Mouse (Mus musculus): ENCODE data around the gene Samhd1.

Gene Samhd1

GRCm38 (mm10) chr2:157064136-157064535 is 70.9 kb downstream of the Samhd1 start:
- peak; percentile 13 for DNase-seq (ENCODE audit: low read depth, low spot score)
- H3K36me3 ChIP-seq (ENCODE audit: control insufficient read depth, insufficient read depth, low read length, poor library complexity, severe bottlenecking), result no peaks in the 10 kb centered on the region
- no peaks in the 10 kb centered on the region for H3K27me3 ChIP-seq (ENCODE audit: control insufficient read depth, insufficient read depth, low read length, poor library complexity, severe bottlenecking)

- peak; percentile 75 for DNase-seq (ENCODE audit: low read depth, low spot score)
- no peaks in the 10 kb centered on the region for H3K36me3 ChIP-seq (ENCODE audit: control insufficient read depth, insufficient read depth, low read length, poor library complexity, severe bottlenecking)
- no peaks in the 10 kb centered on the region for H3K27me3 ChIP-seq (ENCODE audit: control insufficient read depth, insufficient read depth, low read length, poor library complexity, severe bottlenecking)
These were observed 71.8 kb downstream of the Samhd1 start for GRCm38 (mm10) chr2:157063241-157063700.

GRCm38 (mm10) chr2:157060557-157061305 is 74.3 kb downstream of the Samhd1 start:
- Histone ChIP-seq H3K36me3 (ENCODE audit: control insufficient read depth, insufficient read depth, low read length, poor library complexity, severe bottlenecking) (no peaks in the 10 kb centered on the region), H3K27me3 (ENCODE audit: control insufficient read depth, insufficient read depth, low read length, poor library complexity, severe bottlenecking) (no peaks in the 10 kb centered on the region)
- no peak for DNase-seq (ENCODE audit: low read depth, low spot score)

- no peak for DNase-seq (ENCODE audit: low read depth, low spot score)
- H3K36me3 ChIP-seq (ENCODE audit: control insufficient read depth, insufficient read depth, low read length, poor library complexity, severe bottlenecking), result no peaks in the 10 kb centered on the region
- no peaks in the 10 kb centered on the region for H3K27me3 ChIP-seq (ENCODE audit: control insufficient read depth, insufficient read depth, low read length, poor library complexity, severe bottlenecking)
These were observed 75.0 kb downstream of the Samhd1 start for GRCm38 (mm10) chr2:157060037-157060436.

GRCm38 (mm10) chr2:157059166-157059565 is 75.9 kb downstream of the Samhd1 start:
- DNase-seq (ENCODE audit: low read depth, low spot score), result no peak
- Histone ChIP-seq H3K27me3 (ENCODE audit: control insufficient read depth, insufficient read depth, low read length, poor library complexity, severe bottlenecking) (no peaks in the 10 kb centered on the region), H3K36me3 (ENCODE audit: control insufficient read depth, insufficient read depth, low read length, poor library complexity, severe bottlenecking) (no peaks in the 10 kb centered on the region)

- DNase-seq (ENCODE audit: low read depth, low spot score), result peak; percentile 25
- Histone ChIP-seq H3K27me3 (ENCODE audit: control insufficient read depth, insufficient read depth, low read length, poor library complexity, severe bottlenecking) (no peaks in the 10 kb centered on the region), H3K36me3 (ENCODE audit: control insufficient read depth, insufficient read depth, low read length, poor library complexity, severe bottlenecking) (no peaks in the 10 kb centered on the region)
These were observed 76.6 kb downstream of the Samhd1 start for GRCm38 (mm10) chr2:157058342-157058998.

GRCm38 (mm10) chr2:157057758-157058157 is 77.3 kb downstream of the Samhd1 start:
- Histone ChIP-seq H3K36me3 (ENCODE audit: control insufficient read depth, insufficient read depth, low read length, poor library complexity, severe bottlenecking) (no peaks in the 10 kb centered on the region), H3K27me3 (ENCODE audit: control insufficient read depth, insufficient read depth, low read length, poor library complexity, severe bottlenecking) (no peaks in the 10 kb centered on the region)
- no peak for DNase-seq (ENCODE audit: low read depth, low spot score)

- Histone ChIP-seq H3K36me3 (ENCODE audit: control insufficient read depth, insufficient read depth, low read length, poor library complexity, severe bottlenecking) (no peaks in the 10 kb centered on the region), H3K27me3 (ENCODE audit: control insufficient read depth, insufficient read depth, low read length, poor library complexity, severe bottlenecking) (no peaks in the 10 kb centered on the region)
- no peak for DNase-seq (ENCODE audit: low read depth, low spot score)
These were observed 77.9 kb downstream of the Samhd1 start for GRCm38 (mm10) chr2:157057186-157057585.

GRCm38 (mm10) chr2:157055721-157056120 is 79.3 kb downstream of the Samhd1 start:
- no peak for DNase-seq (ENCODE audit: low read depth, low spot score)
- Histone ChIP-seq H3K36me3 (ENCODE audit: control insufficient read depth, insufficient read depth, low read length, poor library complexity, severe bottlenecking) (no peaks in the 10 kb centered on the region), H3K27me3 (ENCODE audit: control insufficient read depth, insufficient read depth, low read length, poor library complexity, severe bottlenecking) (no peaks in the 10 kb centered on the region)

- Histone ChIP-seq H3K27me3 (ENCODE audit: control insufficient read depth, insufficient read depth, low read length, poor library complexity, severe bottlenecking) (no peaks in the 10 kb centered on the region), H3K36me3 (ENCODE audit: control insufficient read depth, insufficient read depth, low read length, poor library complexity, severe bottlenecking) (no peaks in the 10 kb centered on the region)
- DNase-seq (ENCODE audit: low read depth, low spot score), result no peak
These were observed 80.2 kb downstream of the Samhd1 start for GRCm38 (mm10) chr2:157054816-157055215.

GRCm38 (mm10) chr2:157054297-157054696 is 80.8 kb downstream of the Samhd1 start:
- no peak for DNase-seq (ENCODE audit: low read depth, low spot score)
- Histone ChIP-seq H3K36me3 (ENCODE audit: control insufficient read depth, insufficient read depth, low read length, poor library complexity, severe bottlenecking) (no peaks in the 10 kb centered on the region), H3K27me3 (ENCODE audit: control insufficient read depth, insufficient read depth, low read length, poor library complexity, severe bottlenecking) (no peaks in the 10 kb centered on the region)

GRCm38 (mm10) chr2:157053787-157054186 is 81.3 kb downstream of the Samhd1 start:
- H3K36me3 ChIP-seq (ENCODE audit: control insufficient read depth, insufficient read depth, low read length, poor library complexity, severe bottlenecking), result no peaks in the 10 kb centered on the region
- peak; percentile 23 for DNase-seq (ENCODE audit: low read depth, low spot score)
- H3K27me3 ChIP-seq (ENCODE audit: control insufficient read depth, insufficient read depth, low read length, poor library complexity, severe bottlenecking), result no peaks in the 10 kb centered on the region

- no peaks in the 10 kb centered on the region for H3K27me3 ChIP-seq (ENCODE audit: control insufficient read depth, insufficient read depth, low read length, poor library complexity, severe bottlenecking)
- H3K36me3 ChIP-seq (ENCODE audit: control insufficient read depth, insufficient read depth, low read length, poor library complexity, severe bottlenecking), result no peaks in the 10 kb centered on the region
- no peak for DNase-seq (ENCODE audit: low read depth, low spot score)
These were observed 81.9 kb downstream of the Samhd1 start for GRCm38 (mm10) chr2:157053124-157053523.

- no peaks in the 10 kb centered on the region for H3K36me3 ChIP-seq (ENCODE audit: control insufficient read depth, insufficient read depth, low read length, poor library complexity, severe bottlenecking)
- no peak for DNase-seq (ENCODE audit: low read depth, low spot score)
- no peaks in the 10 kb centered on the region for H3K27me3 ChIP-seq (ENCODE audit: control insufficient read depth, insufficient read depth, low read length, poor library complexity, severe bottlenecking)
These were observed 82.6 kb downstream of the Samhd1 start for GRCm38 (mm10) chr2:157052448-157052847.

- no peaks in the 10 kb centered on the region for H3K36me3 ChIP-seq (ENCODE audit: control insufficient read depth, insufficient read depth, low read length, poor library complexity, severe bottlenecking)
- no peak for DNase-seq (ENCODE audit: low read depth, low spot score)
These were observed 85.2 kb downstream of the Samhd1 start for GRCm38 (mm10) chr2:157049831-157050243.

More at GRCm38 (mm10) chr2:157049831-157050243, 85.2 kb downstream of the Samhd1 start:
- H3K27me3 ChIP-seq (ENCODE audit: control insufficient read depth, insufficient read depth, low read length, poor library complexity, severe bottlenecking), result no peaks in the 10 kb centered on the region
